ENCODE assay signal across 8 mouse cellular contexts in genomic region chr4:134480864-134481263, GRCm38 (mm10). TPM values are rescaled to one million over a fixed set of nuclear protein-coding genes. Genes with fewer than 3 reads are reported as not detected.
DNase-seq lines count a peak whose midpoint lies in the region; ATAC-seq and TF ChIP-seq lines count a peak whose summit lies in the region.

No protein-coding gene starts in this region.

- 19% methylated on average over 6 of the region's 6 CpGs for WGBS in lung, embryonic 14.5 days

- ATAC-seq in lung, embryonic 14.5 days (ENCODE audit: insufficient read depth), result no peak

- peaks cover 11% of the 10 kb centered on the region; the same call in 1 of the 2 replicates for H3K36me3 ChIP-seq in lung, embryonic 14.5 days (ENCODE audit: insufficient read depth)

- no peak overlapping the region for H3K9ac ChIP-seq in lung, embryonic 14.5 days

- no peaks in the 10 kb centered on the region for H3K9me3 ChIP-seq in lung, embryonic 14.5 days (ENCODE audit: low read depth, low read length)

- intact Hi-C loops in gastrocnemius, adult 2 months (cut with DNase I), result no loop called here

- H3K4me2 ChIP-seq in lung, embryonic 14.5 days, result no peak overlapping the region

- 0 out of 2 replicates have a peak, but pooled peaks cover 4% of the 10 kb centered on the region for H3K27me3 ChIP-seq in lung, embryonic 14.5 days (ENCODE audit: insufficient read depth, low read length)

- no peaks in the 10 kb centered on the region for H3K4me1 ChIP-seq in lung, embryonic 14.5 days (ENCODE audit: insufficient read depth)

- peak; percentile 94 for TF ChIP-seq CTCF in gastrocnemius, adult 2 months (IDR thresholded peaks at IDR 0.05)
- TF ChIP-seq CTCF in lung, embryonic 14.5 days (IDR thresholded peaks at IDR 0.05; ENCODE audit: low read depth), result peak; percentile 88

- H3K4me3 ChIP-seq in gastrocnemius, adult 2 months, result no peak overlapping the region
- no peak overlapping the region for H3K4me3 ChIP-seq in lung, embryonic 14.5 days (ENCODE audit: low read depth, low read length)

- DNase-seq in adrenal gland, adult (ENCODE audit: inconsistent age in 2 of 2, low spot score in 1 of 2), result peak; percentile 77 to 92
- no peak for DNase-seq in adrenal gland, adult 8-10 months
- DNase-seq in ES-CJ7 (ENCODE audit: low read depth, low spot score), result peak; percentile 94
- peak; percentile 80 to 82 for DNase-seq in cerebellum, adult 18-20 months
- peak; percentile 77 for DNase-seq in gastrocnemius, adult 2 months
- peak; percentile 87 for DNase-seq in kidney, postnatal 10 days
- peak; percentile 84 for DNase-seq in lung, embryonic 14.5 days
- peak; percentile 78 for DNase-seq in right cerebral cortex, postnatal 4 days

- H3K27ac ChIP-seq in gastrocnemius, adult 2 months, result no peak overlapping the region
- no peak overlapping the region for H3K27ac ChIP-seq in lung, embryonic 14.5 days (ENCODE audit: low read depth)

RNA-seq across cellular contexts. Expression of gene Stmn1, which starts 12.7 kb away (rescaled TPM):
- 10 to 100 TPM; 20.9 to 31.8 (median 30.0) TPM for total RNA-seq in adrenal gland, adult 8-10 months (2022)
- total RNA-seq in gastrocnemius, adult 2 months (2021), result 1 to 10 TPM; 3.0 to 3.8 TPM
- polyA plus RNA-seq in lung, embryonic 14.5 days (2014; fragmentation: Nextera tagmentation; extraction: Ambion mirVana), result 1,723 and 1,772 TPM in 2 replicates

RNA-seq across cellular contexts. Expression of gene Paqr7, which starts 15.6 kb away (rescaled TPM):
- 10 to 100 TPM; 54.1 to 81.1 (median 71.3) TPM for total RNA-seq in adrenal gland, adult 8-10 months (2022)
- 1 to 10 TPM; 1.7 to 2.3 TPM for total RNA-seq in gastrocnemius, adult 2 months (2021)
- polyA plus RNA-seq in lung, embryonic 14.5 days (2014; fragmentation: Nextera tagmentation; extraction: Ambion mirVana), result 1.1 TPM in 2 replicates

RNA-seq across cellular contexts. Expression of gene Aunip, which starts 29.9 kb away (rescaled TPM):
- total RNA-seq in adrenal gland, adult 8-10 months (2022), result 1 to 10 TPM in 3 of 4 experiments, under 1 TPM in 1; 0.66 to 2.4 (median 2.2) TPM
- total RNA-seq in gastrocnemius, adult 2 months (2021), result not detected
- polyA plus RNA-seq in lung, embryonic 14.5 days (2014; fragmentation: Nextera tagmentation; extraction: Ambion mirVana), result 9.6 and 10.7 TPM in 2 replicates

RNA-seq across cellular contexts. Expression of gene Mtfr1l, which starts 54.3 kb away (rescaled TPM):
- total RNA-seq in adrenal gland, adult 8-10 months (2022), result 100 to 1,000 TPM; 125 to 174 (median 152) TPM
- 100 to 1,000 TPM; 131 to 136 TPM for total RNA-seq in gastrocnemius, adult 2 months (2021)
- 119 and 125 TPM in 2 replicates for polyA plus RNA-seq in lung, embryonic 14.5 days (2014; fragmentation: Nextera tagmentation; extraction: Ambion mirVana)

Comparison
In these comparisons a context has a peak if more than half of its experiments do, and no peak if none do; other contexts are left out.
1. RNA of gene Stmn1, which starts 12.7 kb away (total RNA-seq): 20.9 to 31.8 TPM in adrenal gland, adult 8-10 months; 3.0 to 3.8 TPM in gastrocnemius, adult 2 months; every median in the first group is over 4 times any median in the second.
2. RNA of gene Paqr7, which starts 15.6 kb away (total RNA-seq): 54.1 to 81.1 TPM in adrenal gland, adult 8-10 months; 1.7 to 2.3 TPM in gastrocnemius, adult 2 months; every median in the first group is over 10 times any median in the second.